Mouse (Mus musculus): Measurements from ENCODE around the gene Cltrn.

- no peak for TF ChIP-seq CTCF (IDR thresholded peaks at IDR 0.05; ENCODE audit: control insufficient read depth, insufficient read depth, insufficient read length)
- no peak for TF ChIP-seq MAX (IDR thresholded peaks at IDR 0.05)
- no peak for TF ChIP-seq USF1 (IDR thresholded peaks at IDR 0.05; ENCODE audit: low read depth)
- TF ChIP-seq MYOD1 (IDR thresholded peaks at IDR 0.05; ENCODE audit: control insufficient read depth, insufficient read length, low read depth): no peak
- TF ChIP-seq CEBPB (IDR thresholded peaks at IDR 0.05; ENCODE audit: low read depth): no peak
- no peak for TF ChIP-seq FOSL1 (IDR thresholded peaks at IDR 0.05; ENCODE audit: insufficient read depth, low read length, poor library complexity, severe bottlenecking)
These were observed 50.4 kb downstream of the Cltrn start, which contains the start of gene Ace2 for GRCm38 (mm10) chrX:164139032-164139431.

Data from C2C12 (cell line).